ENCODE assay signal across 9 mouse cellular contexts in genomic region chr5:111006272-111007135, GRCm38 (mm10).
DNase-seq lines count a peak whose midpoint lies in the region; ATAC-seq and TF ChIP-seq lines count a peak whose summit lies in the region.
"Had no signal": no experiment of that assay in that cellular context is flagged by ENCODE, and none has a peak within 500 bp of the region (broad histone marks: within the 10 kb centered on the region; RNA-seq: fewer than 3 reads in every experiment).

No protein-coding gene starts in this region.

- H3K9me3 ChIP-seq in heart, embryonic 13.5 days: peaks cover 4% of the 10 kb centered on the region; the same call in 1 of the 2 replicates
- no peaks in the 10 kb centered on the region for H3K9me3 ChIP-seq in midbrain, embryonic 15.5 days

- H3K27ac ChIP-seq in gastrocnemius, adult 2 months: peak overlapping the region; percentile 86
- peak overlapping the region; percentile 70 for H3K27ac ChIP-seq in heart, embryonic 13.5 days (replicated peaks)
- H3K27ac ChIP-seq in midbrain, embryonic 15.5 days: peak overlapping the region; percentile 51; the same call in 1 of the 2 replicates
- H3K27ac ChIP-seq: neural tube, embryonic 12.5 days had no signal

- H3K4me1 ChIP-seq in heart, embryonic 13.5 days: peaks cover 59% of the 10 kb centered on the region
- H3K4me1 ChIP-seq in midbrain, embryonic 15.5 days: peaks cover 33% of the 10 kb centered on the region

- peak overlapping the region; percentile 38 for H3K4me2 ChIP-seq in heart, embryonic 13.5 days
- no peak overlapping the region for H3K4me2 ChIP-seq in midbrain, embryonic 15.5 days
- H3K4me2 ChIP-seq: neural tube, embryonic 12.5 days had no signal

- H3K27me3 ChIP-seq in heart, embryonic 13.5 days (replicated peaks): no peaks in the 10 kb centered on the region
- no peaks in the 10 kb centered on the region for H3K27me3 ChIP-seq in midbrain, embryonic 15.5 days (replicated peaks)
- H3K27me3 ChIP-seq: neural tube, embryonic 12.5 days had no signal

- 48% methylated on average over 14 of the region's 14 CpGs for WGBS in heart, embryonic 13.5 days
- WGBS in midbrain, embryonic 15.5 days: 54% methylated on average over 14 of the region's 14 CpGs

- peaks cover 8% of the 10 kb centered on the region; the same call in 1 of the 2 replicates for H3K36me3 ChIP-seq in heart, embryonic 13.5 days
- H3K36me3 ChIP-seq in midbrain, embryonic 15.5 days (replicated peaks): no peaks in the 10 kb centered on the region

- TF ChIP-seq CTCF in gastrocnemius, adult 2 months (IDR thresholded peaks at IDR 0.05): no peak

- DNase-seq in gastrocnemius, adult 2 months: peak; percentile 45
- no peak for DNase-seq in gastrocnemius, postnatal 14 days
- peak; percentile 55 for DNase-seq in cerebellum, adult 9-11 months
- no peak for DNase-seq in spleen, adult 18-20 months
- DNase-seq in natural killer cell, adult 2 months (ENCODE audit: low spot score in 2 of 2): no peak
- no peak for DNase-seq in right cerebral cortex, postnatal 4 days

- intact Hi-C loops in gastrocnemius, adult 2 months (cut with DNase I): loop anchor here (2.0 kb wide), 1 partner anchor 28 kb away; no protein-coding TSS in a partner anchor
- intact Hi-C loops in gastrocnemius, postnatal 14 days (cut with DNase I; ENCODE audit: low total_unique reads): no loop called here

- peak overlapping the region; percentile 58 for H3K9ac ChIP-seq in heart, embryonic 13.5 days
- H3K9ac ChIP-seq in midbrain, embryonic 15.5 days: no peak overlapping the region
- H3K9ac ChIP-seq: neural tube, embryonic 12.5 days had no signal

- ATAC-seq in heart, embryonic 13.5 days (ENCODE audit: extremely low read depth, insufficient number of reproducible peaks, low FRiP score, low TSS enrichment): no peak
- peak; percentile 59; the same call in 1 of the 2 replicates for ATAC-seq in midbrain, embryonic 15.5 days (replicated peaks)

- H3K4me3 ChIP-seq in gastrocnemius, adult 2 months: peak overlapping the region; percentile 4
- no peak overlapping the region for H3K4me3 ChIP-seq in heart, embryonic 13.5 days
- no peak overlapping the region for H3K4me3 ChIP-seq in midbrain, embryonic 15.5 days
- H3K4me3 ChIP-seq: neural tube, embryonic 12.5 days had no signal

Comparison
In these comparisons a context has a peak if more than half of its experiments do, and no peak if none do; other contexts are left out.
1. DNase-seq: peak in gastrocnemius, adult 2 months (single experiment) and cerebellum, adult 9-11 months (single experiment); none in gastrocnemius, postnatal 14 days (single experiment), spleen, adult 18-20 months (0 of 2), natural killer cell, adult 2 months (0 of 2) and right cerebral cortex, postnatal 4 days (single experiment).
2. Peak in every context shown above with its lines, with median percentiles within 50 percentile points of each other: H3K27ac ChIP-seq.